ENCODE assay signal across 20 mouse cellular contexts in genomic region chr5:85780017-85780416, GRCm38 (mm10).
DNase-seq lines count a peak whose midpoint lies in the region; ATAC-seq and TF ChIP-seq lines count a peak whose summit lies in the region.
"Had no signal": no experiment of that assay in that cellular context is flagged by ENCODE, and none has a peak within 500 bp of the region (broad histone marks: within the 10 kb centered on the region; RNA-seq: fewer than 3 reads in every experiment).

No protein-coding gene starts in this region.

- no peak overlapping the region for H3K9ac ChIP-seq in hindbrain, embryonic 14.5 days
- no peak overlapping the region for H3K9ac ChIP-seq in midbrain, embryonic 13.5 days (replicated peaks)
- H3K9ac ChIP-seq in heart, adult 2 months (ENCODE audit: low read depth, low read length) = no peak overlapping the region
- H3K9ac ChIP-seq: embryonic facial prominence, embryonic 15.5 days; heart, embryonic 13.5 days; limb, embryonic 13.5 days; liver, embryonic 13.5 days; lung, embryonic 14.5 days had no signal

- H3K27me3 ChIP-seq in hindbrain, embryonic 14.5 days (ENCODE audit: control insufficient read depth, insufficient read depth, low read length) = no peaks in the 10 kb centered on the region
- no peaks in the 10 kb centered on the region for H3K27me3 ChIP-seq in midbrain, embryonic 13.5 days
- H3K27me3 ChIP-seq in heart, adult 2 months (ENCODE audit: control insufficient read depth, insufficient read depth, low read length) = no peaks in the 10 kb centered on the region
- H3K27me3 ChIP-seq: embryonic facial prominence, embryonic 15.5 days; heart, embryonic 13.5 days; limb, embryonic 13.5 days; liver, embryonic 13.5 days had no signal

- intact Hi-C loops in heart, adult 2 months (cut with DNase I) = no loop called here

- TF ChIP-seq POLR2A in heart, adult 2 months (IDR thresholded peaks at IDR 0.05; ENCODE audit: insufficient read depth, low read depth, low read length) = no peak

- TF ChIP-seq EP300 in heart, adult 2 months (IDR thresholded peaks at IDR 0.05; ENCODE audit: insufficient read depth, low read depth, low read length) = no peak

- WGBS in hindbrain, embryonic 14.5 days = 26% methylated on average over 5 of the region's 5 CpGs
- 14% methylated on average over 5 of the region's 5 CpGs for WGBS in midbrain, embryonic 13.5 days
- WGBS in heart, adult 2 months = 59% methylated on average over 5 of the region's 5 CpGs

- no peaks in the 10 kb centered on the region for H3K9me3 ChIP-seq in hindbrain, embryonic 14.5 days (ENCODE audit: control insufficient read depth, low read length)
- no peaks in the 10 kb centered on the region for H3K9me3 ChIP-seq in midbrain, embryonic 13.5 days
- H3K9me3 ChIP-seq: embryonic facial prominence, embryonic 15.5 days; heart, embryonic 13.5 days; limb, embryonic 13.5 days; liver, embryonic 13.5 days had no signal

- no peaks in the 10 kb centered on the region for H3K36me3 ChIP-seq in hindbrain, embryonic 14.5 days (replicated peaks; ENCODE audit: control insufficient read depth, insufficient read depth)
- no peaks in the 10 kb centered on the region for H3K36me3 ChIP-seq in midbrain, embryonic 13.5 days
- H3K36me3 ChIP-seq in heart, adult 2 months (ENCODE audit: control insufficient read depth, insufficient read depth, low read length) = no peaks in the 10 kb centered on the region
- H3K36me3 ChIP-seq: embryonic facial prominence, embryonic 15.5 days; heart, embryonic 13.5 days; limb, embryonic 13.5 days; liver, embryonic 13.5 days had no signal

- no peak overlapping the region for H3K4me3 ChIP-seq in hindbrain, embryonic 14.5 days (replicated peaks; ENCODE audit: low read length)
- H3K4me3 ChIP-seq in midbrain, embryonic 13.5 days (replicated peaks) = no peak overlapping the region
- H3K4me3 ChIP-seq in heart, adult 2 months = no peak overlapping the region
- H3K4me3 ChIP-seq: embryonic facial prominence, embryonic 15.5 days; heart, embryonic 13.5 days; limb, embryonic 13.5 days; liver, embryonic 13.5 days had no signal

- peak overlapping the region; percentile 3; the same call in 1 of the 2 replicates for H3K27ac ChIP-seq in hindbrain, embryonic 14.5 days
- H3K27ac ChIP-seq in midbrain, embryonic 13.5 days = peak overlapping the region; percentile 67
- no peak overlapping the region for H3K27ac ChIP-seq in heart, adult 2 months
- H3K27ac ChIP-seq: embryonic facial prominence, embryonic 15.5 days; heart, embryonic 13.5 days; limb, embryonic 13.5 days; liver, embryonic 13.5 days; macrophage had no signal

- ATAC-seq in hindbrain, embryonic 14.5 days (ENCODE audit: low FRiP score) = no peak
- ATAC-seq in midbrain, embryonic 13.5 days = peak; percentile 64
- no peak for ATAC-seq in frontal cortex, adult (ENCODE audit: low TSS enrichment)
- ATAC-seq: inflammation-experienced regulatory T-cells, adult 6 months had no signal

- no peaks in the 10 kb centered on the region for H3K79me2 ChIP-seq in heart, adult 2 months (replicated peaks; ENCODE audit: control insufficient read depth, insufficient read depth, low read length)

- DNase-seq in layer of hippocampus, adult 9-11 months = peak; percentile 15
- DNase-seq in layer of hippocampus, adult 8-10 months (ENCODE audit: low spot score in 2 of 2) = no peak
- DNase-seq in hindbrain, embryonic 14.5 days (ENCODE audit: low spot score) = no peak
- no peak for DNase-seq in heart, adult 2 months
- DNase-seq in lung, postnatal 14 days = no peak
- DNase-seq: cerebellum, adult 9-11 months; gastrocnemius, postnatal 10 days; heart, adult 11 months; kidney, adult 8-10 months; kidney, postnatal 25 days; liver, embryonic 13.5 days; thymus, postnatal 4 days had no signal

- H3K4me1 ChIP-seq in hindbrain, embryonic 14.5 days (replicated peaks; ENCODE audit: control insufficient read depth, insufficient read depth, low read length) = peaks cover 16% of the 10 kb centered on the region
- H3K4me1 ChIP-seq in midbrain, embryonic 13.5 days (replicated peaks) = peaks cover 17% of the 10 kb centered on the region
- no peaks in the 10 kb centered on the region for H3K4me1 ChIP-seq in heart, adult 2 months (ENCODE audit: control insufficient read depth, insufficient read depth, low read length)
- H3K4me1 ChIP-seq: embryonic facial prominence, embryonic 15.5 days; heart, embryonic 13.5 days; limb, embryonic 13.5 days; liver, embryonic 13.5 days had no signal

- H3K4me2 ChIP-seq in hindbrain, embryonic 14.5 days (replicated peaks) = no peak overlapping the region
- H3K4me2 ChIP-seq in midbrain, embryonic 13.5 days (replicated peaks) = peak overlapping the region; percentile 7; the same call in 1 of the 2 replicates
- H3K4me2 ChIP-seq: embryonic facial prominence, embryonic 15.5 days; heart, embryonic 13.5 days; limb, embryonic 13.5 days; liver, embryonic 13.5 days; lung, embryonic 14.5 days had no signal

- no peak for TF ChIP-seq CTCF in heart, adult 2 months (IDR thresholded peaks at IDR 0.05)
